Mouse (Mus musculus): ENCODE measurements around the gene Ccdc81.

Gene Ccdc81

DNA sequence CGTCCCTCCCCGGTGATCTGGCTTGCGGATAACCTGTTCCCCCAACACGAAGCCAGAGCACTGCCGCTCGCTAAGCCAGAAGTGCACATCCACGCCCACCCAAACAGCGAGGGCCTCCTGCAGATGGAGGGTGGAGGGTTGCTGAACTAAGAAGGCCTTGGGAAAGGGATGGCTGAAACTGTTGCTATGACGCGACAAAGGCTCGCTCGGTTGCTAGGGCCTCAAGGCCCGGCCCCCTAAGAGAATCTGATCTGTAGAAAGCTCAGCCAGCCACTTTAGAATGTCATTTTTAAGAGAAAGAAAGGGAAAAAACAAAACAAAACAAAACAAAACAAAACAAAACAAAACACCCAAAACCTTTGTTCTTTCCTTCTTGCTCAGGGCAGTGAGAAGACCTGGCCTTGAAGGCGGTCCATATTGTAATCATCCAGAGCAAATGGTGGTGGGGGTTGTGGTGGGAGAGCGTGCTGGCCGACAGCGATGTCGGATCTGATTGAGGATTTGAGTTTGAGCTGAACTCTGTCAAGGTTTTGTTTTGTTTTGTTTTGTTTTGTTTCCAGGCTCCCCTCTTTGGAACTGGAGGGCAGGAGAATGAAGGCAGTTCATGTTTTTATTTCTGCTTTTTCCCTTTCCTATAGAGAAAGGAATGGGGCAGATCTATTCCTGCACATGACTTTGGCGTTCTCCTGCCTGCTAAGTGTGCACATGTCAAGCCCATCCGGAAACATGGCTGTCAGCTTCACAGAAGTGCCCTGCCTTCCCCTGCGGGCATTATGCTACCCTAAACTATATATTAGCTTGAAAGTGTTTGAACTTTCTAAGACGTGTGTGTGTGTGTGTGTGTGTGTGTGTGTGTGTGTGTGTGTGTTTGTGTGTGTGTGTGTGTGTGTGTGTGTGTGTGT, at the start of gene Ccdc81:
Gene Ccdc81, minus strand, starts transcription at position 188 of the 902 bp plus-strand sequence.
- DNase-seq (ENCODE audit: low spot score): no peak

DNA sequence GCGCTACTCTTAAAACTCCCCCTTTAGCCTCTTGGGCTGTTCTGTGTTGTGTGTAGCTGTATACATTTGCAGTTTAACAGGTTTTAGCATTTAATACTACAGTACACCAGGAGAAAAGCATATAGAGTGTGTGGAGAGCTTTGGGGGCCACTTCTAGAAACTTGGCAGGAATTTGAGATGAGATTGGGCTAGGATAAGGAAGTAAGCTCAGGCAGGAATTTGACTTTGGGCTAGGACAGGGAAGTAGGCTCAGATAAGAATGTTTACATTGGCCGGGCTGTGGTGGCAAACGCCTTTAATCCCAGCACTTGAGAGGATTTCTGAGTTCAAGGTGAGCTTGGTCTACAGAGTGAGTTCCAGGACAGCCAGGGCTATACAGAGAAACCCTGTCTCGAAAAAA, 46.0 kb upstream of the Ccdc81 start:
- no peak for DNase-seq (ENCODE audit: low spot score)

DNA sequence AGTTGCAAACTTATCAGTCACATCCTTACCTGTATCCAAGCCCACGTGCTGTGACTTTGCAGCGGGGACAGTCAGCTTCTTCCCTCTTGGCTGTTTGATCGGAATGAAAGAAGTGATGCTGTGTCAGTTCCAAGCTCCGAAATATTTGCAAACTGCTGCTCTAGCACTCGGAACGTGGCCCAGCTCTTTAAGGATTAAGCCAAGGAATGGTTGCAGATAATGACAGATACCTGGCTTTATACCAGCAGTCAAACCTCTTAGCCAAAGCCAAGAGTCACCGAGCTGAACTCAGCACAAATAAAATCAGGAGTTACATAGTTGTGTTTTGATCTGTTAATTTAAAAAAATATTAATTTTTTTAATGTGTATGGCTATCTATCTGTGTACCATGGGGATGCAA, 44.6 kb upstream of the Ccdc81 start:
- no peak for DNase-seq (ENCODE audit: low spot score)

DNA sequence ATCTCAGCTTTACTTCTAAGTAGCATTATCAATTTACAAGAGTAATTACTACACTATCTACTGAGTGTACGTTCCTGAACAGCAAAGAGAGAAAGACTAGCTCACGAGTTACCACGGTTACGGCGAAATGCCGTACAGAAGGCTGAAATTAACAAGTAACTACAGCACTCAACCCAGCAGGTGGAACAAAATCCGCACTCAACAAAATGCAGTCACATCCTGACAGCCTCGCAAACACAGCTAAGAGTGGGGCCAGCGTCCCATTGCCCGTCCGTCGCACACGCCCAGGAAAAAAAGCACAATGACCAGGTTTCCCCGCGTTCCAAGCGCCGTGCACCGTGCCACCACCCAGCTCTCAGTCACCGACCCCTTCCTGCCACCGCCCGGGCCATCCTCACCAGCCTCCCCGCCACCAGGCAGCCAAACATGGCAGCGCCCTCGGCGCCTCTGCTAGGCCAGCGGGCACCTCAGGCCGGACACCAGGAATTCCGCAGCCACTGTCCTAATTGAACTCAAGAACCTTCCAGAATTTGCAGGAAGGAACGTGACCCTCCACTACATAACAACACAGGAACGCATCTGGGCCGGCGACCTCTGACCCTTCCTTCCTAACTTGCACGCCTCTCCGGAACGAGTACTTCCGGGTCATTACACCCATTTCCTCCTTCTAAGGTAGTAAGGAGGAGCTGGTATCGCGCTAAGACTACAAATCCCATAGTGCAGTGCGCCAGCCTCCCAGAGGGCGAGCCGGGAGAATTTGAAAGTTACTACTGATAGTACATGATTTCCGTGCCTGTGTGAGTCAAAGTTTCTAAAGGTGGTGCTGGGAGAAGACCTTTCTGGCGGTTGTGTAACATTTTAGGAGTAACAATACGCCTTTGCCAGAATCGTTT, 37.4 kb upstream of the Ccdc81 start, which contains the start of gene Hikeshi:
Gene Hikeshi, minus strand, starts transcription at position 634 of the 893 bp plus-strand sequence.
- DNase-seq (ENCODE audit: low spot score): peak; percentile 95

DNA sequence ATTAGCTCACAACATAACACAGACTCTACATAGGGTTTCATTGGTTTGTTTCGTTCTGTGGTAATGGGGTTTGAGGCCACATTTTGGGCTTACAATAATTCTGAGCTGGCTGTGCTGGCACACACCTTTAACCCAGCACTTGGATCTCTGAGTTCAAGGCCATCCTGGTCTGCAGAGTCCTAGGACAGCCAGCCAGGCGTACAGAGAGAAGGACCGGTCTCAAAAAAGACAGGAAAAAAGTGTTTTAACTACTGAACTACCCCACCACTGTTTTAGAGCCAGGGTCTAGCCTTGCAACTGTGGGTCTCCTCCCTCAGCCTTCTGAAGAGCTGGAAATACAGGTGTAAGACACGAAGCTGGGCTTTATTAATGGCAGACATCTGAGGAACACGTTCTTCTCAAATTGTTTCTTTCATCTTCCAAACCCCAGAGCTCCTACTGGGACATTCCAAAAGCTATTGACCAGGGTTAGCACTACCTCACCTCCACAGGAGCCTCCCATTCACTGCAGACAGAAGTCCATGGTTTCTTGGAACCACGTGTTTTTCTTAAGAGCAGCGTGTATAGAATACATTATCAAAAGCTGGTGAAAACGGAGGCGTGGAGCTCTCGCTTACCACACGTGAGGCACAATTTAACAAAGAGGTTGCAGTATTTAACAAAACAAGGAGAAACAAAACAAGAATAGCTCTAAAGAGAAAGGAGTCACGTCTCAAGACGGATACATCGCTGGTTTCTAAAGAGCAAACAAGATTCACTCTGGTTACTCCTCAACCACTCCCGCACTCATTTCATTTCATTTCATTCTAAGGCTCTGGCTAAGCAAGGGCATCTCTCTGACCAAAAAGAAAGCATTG, 36.3 kb upstream of the Ccdc81 start:
- no peak for DNase-seq (ENCODE audit: low spot score)

DNA sequence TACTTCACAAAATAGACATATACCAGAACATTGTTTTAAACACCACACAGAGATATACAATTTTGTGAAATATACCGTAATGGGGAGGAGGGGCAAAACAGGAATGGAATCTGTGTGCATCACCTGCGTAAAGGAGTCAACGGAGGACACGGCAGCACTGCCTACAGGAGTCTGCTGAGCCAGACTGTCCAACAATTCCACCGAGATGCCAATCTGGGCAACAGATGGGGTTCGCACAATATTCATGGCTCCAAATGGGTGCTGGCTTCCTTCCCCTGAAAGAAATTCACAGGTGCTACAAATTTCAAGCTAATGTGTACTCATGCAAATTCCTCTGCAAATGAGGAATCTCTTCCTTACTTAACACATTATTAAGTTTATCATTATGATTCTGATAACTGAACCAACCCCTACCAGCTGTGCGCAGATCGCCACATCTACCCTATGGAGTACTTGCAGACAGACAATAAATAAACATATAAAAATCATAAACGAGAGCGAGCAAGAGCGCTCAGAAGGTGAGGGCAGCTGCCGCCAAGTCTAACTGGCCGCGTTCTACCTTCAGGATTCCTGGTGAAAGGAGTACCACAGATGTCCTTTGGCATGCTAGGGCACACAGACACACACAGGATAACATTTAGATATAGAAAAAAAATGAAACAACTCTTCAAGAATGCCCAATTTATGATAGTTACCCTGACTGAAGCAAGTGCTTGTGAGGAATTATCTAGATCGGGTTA, 20.2 kb upstream of the Ccdc81 start:
- no peak for DNase-seq (ENCODE audit: low spot score)

DNA sequence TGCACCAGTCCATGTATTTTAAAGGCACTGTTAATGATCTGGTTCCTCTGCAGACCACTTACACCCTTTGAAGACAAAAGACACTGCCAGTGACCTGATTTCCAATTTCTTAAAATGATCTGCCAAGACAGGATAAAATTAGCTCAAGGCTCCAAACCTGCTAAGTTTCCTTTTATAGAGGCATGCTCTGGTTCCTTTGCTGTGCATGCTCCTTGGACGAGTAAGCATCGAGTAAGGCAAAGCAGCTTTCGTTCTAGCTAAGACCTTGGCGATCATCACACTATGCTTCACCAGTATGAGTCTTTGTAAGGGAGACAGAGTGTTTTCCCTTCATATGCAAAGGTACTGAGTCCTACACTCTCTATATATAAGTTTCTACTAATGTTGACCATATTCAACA, 14.3 kb upstream of the Ccdc81 start:
- DNase-seq (ENCODE audit: low spot score): no peak

DNA sequence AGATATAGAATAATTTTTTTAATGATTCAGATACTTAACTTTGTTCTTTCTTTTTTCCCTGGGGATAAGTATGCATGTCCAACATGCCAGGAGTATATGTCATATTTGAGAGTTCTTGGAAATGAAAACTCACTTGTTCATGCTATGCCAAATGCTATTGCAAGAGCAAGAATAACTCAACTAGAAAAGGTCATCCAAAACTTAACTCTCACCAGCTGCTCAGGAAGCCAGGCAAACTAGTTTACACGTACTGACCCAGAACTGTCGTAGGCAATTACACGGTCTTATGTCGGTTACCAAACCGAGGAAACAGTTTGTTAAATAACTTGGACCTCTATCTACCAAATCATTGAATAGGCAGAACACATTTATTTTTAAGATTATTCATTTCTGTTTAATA, 13.3 kb upstream of the Ccdc81 start:
- DNase-seq (ENCODE audit: low spot score): no peak

DNA sequence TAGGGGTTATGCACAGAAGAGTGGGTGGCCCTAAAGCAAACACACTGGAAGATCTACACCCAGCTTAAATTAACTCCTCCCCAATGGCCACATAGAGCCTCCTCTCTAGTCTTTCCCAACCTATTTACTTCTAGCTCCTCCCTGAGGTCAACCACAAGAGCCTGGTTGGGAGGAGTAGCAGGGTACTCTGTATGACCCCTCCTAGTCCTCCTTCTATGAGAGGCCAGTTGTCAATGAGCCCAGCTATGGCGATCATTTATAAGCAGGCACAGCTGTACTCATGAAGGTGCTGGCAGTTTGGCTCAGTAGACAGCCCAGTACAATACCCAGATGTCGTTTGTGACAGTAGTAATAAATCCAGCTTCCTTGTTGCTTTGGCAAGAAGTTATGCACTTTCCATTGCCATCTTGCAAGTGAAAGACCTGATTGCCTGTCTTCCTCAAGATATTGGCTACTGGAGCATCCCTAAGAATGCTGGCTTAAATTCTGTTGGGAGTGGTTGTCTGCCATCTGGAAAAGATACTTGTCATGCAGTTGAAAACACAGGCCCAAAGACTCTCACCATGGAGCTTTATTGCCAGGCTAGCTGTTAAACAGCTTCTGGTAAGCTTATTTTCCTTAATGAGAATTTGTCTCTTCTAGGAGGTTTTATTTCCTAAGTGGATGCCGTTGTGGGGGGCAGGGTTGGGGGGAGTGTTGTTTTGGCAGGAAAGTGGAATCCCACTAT, 10.2 kb upstream of the Ccdc81 start:
- DNase-seq (ENCODE audit: low spot score): no peak

DNA sequence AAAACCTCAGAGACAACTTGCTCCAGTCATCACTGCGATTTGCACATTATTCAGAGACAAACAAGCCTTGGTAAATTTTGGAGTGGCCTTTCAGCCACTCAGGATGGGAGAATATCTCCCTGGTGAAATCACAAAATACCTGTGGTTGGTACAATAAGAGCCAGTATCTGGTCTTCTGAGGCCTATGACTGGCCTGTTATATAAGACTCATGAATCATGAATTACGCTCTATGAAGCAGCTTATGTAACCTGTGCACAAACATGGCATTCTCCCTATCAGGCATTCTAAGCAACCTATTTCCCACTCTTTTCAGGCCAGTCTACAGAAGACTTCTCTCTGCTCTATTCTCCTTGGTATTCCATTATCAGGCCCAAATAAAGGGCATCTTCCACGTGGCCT, 8.9 kb upstream of the Ccdc81 start:
- DNase-seq (ENCODE audit: low spot score): no peak

DNA sequence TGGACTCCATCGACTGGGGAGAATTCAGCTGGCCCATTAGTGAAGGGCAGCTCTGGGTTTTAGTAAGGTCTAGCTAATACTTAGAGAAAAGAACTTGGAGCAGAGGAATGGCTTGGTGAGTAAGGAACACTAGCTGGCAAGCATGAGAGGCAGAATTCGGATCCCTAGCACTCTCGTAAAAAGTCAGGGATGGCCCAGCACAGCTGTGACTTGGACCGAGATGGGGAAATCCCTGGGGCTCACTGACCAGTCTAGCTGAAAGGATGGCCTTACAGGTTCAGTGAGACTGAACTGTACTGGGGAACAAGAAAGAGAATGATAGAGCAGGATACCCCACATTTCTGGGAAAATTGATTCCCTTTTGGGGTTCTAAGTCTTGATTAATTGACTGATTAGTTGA, 6.3 kb upstream of the Ccdc81 start:
- no peak for DNase-seq (ENCODE audit: low spot score)

DNA sequence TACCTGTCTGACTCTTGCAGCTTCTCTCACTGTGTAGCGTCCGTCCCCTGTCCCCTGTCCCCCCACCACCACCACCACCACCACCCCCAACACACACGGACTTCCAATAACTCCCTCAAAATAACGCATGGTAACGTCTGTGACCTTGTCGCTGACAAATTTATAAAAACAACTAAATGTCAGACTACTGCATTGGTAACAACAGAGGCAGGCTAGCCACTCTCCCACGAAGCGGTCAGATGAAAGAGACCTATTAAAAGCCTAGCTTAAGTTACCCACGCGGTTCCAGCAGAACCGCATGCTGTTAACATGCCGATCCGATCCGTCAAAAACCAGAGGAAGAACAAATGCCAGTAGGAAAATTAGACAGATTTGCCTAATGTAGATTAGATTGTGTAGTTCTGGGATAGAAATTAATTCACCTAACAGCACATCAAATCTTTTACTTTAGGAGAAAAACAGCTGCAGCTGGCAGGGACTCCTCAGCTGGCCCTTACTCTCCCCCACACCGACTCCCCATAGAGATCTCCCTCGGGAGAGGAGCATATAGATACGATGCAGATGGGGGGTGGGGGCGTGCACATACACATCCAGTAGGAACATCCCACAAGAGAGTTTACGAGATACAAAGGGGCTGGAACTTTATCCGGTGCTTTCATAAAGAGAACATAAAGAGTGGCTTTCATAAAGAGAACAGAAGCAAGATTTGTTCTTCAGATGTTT, 5.6 kb upstream of the Ccdc81 start:
- no peak for DNase-seq (ENCODE audit: low spot score)

DNA sequence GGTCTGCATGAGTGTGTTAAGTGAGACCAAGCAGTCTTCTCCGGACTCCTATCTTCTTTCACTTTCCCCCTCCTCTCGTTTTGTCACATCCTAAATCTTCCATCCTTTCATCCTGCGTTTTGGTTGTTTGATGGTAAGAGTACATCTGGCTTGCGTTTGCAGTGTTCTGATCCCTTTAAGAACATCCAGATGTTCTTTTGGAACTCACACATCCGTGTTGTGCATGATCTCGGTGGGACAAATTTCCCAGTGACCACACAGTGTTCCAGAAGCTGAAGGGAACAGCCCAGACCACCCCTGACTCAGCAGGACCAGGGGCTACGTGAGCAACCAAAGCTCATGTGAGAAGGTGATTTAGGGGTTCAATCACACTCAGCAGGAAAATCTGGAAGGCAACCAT, 5.0 kb upstream of the Ccdc81 start:
- no peak for DNase-seq (ENCODE audit: low spot score)

DNA sequence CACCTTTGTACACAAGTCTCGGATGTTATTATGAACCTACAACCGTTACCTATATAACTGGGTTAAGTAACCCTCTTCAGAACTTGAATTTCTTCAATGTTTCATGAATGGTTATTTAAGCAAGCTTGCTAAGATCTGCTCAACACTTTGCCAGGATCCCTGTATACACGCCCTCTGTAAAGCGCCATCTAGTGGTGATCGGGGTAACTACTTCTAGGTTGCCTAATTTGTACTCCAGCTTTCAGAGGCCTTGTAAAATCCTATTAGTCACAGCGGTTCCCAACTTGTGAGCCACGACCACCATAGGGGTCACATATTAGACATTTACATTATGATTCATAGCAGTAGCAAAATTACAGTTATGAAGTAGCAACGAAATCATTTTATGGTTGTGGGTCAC, 4.5 kb upstream of the Ccdc81 start:
- DNase-seq (ENCODE audit: low spot score): peak; percentile 52

DNA sequence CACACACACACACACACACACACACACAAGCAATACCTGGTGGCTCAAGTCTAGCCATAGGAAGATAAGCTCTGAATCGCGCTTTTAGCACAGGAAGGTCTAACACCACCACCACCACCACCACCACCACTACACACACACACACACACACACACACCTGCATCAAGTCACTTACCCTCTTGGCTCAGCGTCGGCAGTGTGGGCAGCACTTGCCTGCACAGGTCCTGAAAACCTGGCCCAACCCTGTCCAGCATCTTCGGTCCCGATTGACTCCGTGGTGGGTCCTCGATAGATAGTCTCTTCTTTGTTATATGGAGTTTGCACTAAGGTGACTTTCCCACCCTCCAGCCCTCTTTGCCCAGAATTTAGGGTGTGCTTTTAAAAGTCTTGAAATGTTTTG, 422 bp downstream of the Ccdc81 start:
- DNase-seq (ENCODE audit: low spot score): no peak

DNA sequence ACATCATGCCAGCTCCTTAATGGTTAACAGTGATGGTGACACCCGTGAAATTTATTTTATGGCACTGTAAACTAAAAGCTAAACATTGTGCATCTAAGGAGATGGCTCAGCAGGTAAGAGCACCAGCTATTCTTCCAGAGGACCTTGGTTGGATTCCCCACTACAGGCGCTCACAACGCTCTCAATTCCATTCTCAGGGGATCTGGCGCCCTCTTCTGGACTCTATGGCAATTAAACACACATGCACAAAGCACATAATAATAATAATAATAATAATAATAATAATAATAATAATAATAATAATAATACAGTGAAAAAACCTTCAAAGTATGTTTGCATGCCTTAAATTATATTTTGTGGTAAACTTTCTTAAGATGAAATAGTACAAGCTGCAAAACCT, 11.6 kb downstream of the Ccdc81 start:
- no peak for DNase-seq (ENCODE audit: low spot score)

DNA sequence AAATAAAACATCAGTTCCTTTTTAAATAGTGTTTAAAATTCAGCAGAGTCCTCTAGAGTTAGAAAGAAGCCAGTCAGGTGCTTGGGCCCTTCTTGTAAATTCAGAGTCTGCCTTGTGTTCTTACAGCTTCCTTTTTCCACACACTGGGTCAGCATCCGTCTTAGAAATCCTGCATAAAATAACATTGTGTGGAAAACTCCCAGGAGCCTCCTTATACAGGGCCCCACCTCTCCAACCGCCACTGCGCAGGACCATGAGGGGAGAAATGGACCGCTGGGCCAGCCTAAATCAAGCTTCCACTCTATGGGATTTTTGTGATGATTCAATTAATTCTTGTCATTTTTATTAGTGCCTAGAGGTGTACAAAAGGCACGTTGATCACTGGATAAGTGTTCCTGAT, 12.0 kb downstream of the Ccdc81 start:
- no peak for DNase-seq (ENCODE audit: low spot score)

DNA sequence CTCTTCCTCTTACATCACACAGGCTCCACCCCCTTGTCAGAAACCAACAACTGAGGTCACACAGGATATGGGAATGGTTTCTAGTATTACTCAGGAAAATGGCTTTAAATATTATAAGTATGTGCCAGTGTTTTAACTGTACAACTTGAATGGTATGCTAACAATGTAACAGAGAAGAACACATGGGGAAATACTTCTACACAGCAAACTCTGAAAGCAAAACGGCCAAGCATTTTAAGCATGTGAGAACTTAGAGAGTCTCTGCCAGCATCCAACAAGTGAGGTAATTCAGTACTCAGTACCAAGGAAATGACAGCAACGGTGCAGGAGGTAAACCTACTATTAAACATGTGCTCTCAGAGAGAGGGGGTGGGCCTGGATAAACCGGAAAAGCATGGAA, 18.9 kb downstream of the Ccdc81 start:
- DNase-seq (ENCODE audit: low spot score): no peak

DNA sequence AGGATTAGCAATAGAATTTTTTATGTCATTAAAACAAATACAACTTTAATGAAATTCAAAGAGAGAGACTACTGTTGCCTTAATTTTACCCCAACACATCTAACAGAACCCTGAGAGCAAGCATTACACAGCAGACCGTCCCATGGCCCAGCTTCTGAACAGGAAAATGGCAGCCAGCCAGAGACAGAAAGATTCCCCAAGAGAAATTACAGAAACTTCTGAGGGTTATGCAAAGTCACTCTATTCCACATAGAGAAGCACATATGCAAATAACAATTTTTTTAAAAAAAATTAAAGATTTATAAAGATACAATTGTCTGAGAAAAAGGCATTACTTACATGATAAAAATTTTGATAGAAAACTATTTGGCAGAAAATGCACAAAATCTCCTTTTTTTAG, 23.7 kb downstream of the Ccdc81 start:
- no peak for DNase-seq (ENCODE audit: low spot score)

DNA sequence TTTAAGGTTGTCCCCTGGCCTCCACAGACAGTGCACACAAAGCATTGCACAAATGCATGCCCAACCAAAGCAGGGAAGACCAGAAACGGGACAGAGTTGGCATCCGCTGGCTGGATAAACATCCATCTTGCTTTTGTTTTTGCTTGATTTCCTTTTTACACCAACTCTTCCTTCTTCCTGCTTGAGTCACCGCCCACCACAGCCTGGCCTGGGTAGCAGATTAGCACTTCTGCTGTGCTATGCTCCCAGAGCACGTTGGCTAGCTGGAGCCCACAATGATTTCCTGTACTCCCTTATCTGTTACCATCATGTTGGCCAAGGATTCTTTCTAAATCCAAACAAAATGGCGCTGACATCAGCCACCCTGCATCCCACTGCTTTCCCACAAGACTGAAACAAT, 36.2 kb downstream of the Ccdc81 start:
- DNase-seq (ENCODE audit: low spot score): no peak

Measured in left cerebral cortex, adult 11 months (tissue).